Mouse (Mus musculus): ENCODE measurements around the gene Pkig. TPM values are rescaled to one million over a fixed set of nuclear protein-coding genes. Genes with fewer than 3 reads are reported as not detected.
A peak's percentile ranks its signal among the peaks of the same experiment; 100 is the strongest.
"Not testable (repeated sequence)": the region's sequence is repeated elsewhere in the genome, so short reads cannot be mapped to it uniquely, and the experiment has no call there.

Gene Pkig
- 79.3 and 88.5 TPM in 2 replicates for polyA plus RNA-seq (2012; rRNA removed)

GRCm38 (mm10) chr2:163657975-163658886 is at the start of gene Pkig:
Pkig (plus strand) TSS chr2:163658386.
- DNase-seq (ENCODE audit: low read depth) = no peak

- DNase-seq (ENCODE audit: low read depth) = no peak
Observed at GRCm38 (mm10) chr2:163609281-163609975, 48.8 kb upstream of the Pkig start.

DNA sequence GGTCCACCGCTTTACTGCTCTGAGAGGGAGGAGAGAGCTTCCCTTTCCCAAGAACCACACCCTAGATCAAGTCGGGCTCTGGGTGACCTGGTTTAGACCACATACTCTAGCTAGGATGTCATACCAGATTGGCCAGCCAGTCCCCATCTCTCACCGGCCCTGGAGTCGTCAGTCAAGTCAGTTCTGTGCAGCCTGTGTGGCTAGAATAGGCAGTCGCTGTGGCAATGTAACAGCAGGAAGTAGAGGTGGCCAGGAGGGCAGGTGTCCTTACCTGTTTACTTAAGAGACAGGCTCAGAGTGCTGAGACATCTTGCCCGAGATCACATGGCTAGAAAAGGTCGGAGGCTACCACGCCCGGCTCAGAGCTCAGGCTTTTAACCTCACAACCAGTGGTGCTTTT is 47.0 kb upstream of the Pkig start:
- no peak for DNase-seq (ENCODE audit: low read depth)

DNA sequence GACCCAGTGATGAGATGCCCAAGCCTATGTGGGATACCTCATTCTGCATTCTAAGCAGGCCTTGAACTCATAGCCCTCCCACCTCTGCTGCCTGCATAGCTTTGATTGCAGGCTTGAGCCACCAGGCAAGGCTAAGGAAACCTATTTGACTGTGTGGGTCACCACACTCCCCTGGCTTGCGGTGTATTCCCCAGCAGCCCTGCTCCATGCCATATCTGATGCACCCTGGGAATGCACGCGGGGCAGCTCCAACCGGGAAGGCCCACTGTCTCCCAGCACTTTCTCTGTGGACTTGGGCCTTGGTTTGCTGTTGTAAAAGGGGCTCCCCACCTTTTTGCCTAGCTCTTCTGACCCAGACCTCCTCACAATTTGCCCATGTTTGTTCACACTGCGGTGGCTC is 45.0 kb upstream of the Pkig start:
- DNase-seq (ENCODE audit: low read depth) = no peak

DNA sequence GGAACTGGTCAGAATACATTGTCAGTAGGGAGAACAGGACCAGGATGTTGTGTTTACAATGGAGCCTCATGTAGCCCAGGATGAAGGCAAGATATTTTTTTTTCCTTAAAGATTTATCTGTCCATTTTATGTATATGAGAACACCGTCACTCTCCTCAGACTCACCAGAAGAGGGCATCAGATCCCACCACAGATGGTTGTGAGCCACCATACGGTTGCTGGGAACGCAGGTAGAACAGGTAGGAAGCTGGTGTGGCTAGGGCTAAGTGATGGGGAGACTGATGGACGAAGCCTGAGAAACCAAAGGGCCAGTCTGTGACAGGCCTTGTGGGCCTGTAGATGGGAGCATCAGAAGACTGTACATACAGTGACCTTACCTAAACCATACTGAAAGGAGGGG is 44.2 kb upstream of the Pkig start:
- no peak for DNase-seq (ENCODE audit: low read depth)

- no peak for DNase-seq (ENCODE audit: low read depth)
Observed at GRCm38 (mm10) chr2:163615401-163615800, 42.8 kb upstream of the Pkig start.

GRCm38 (mm10) chr2:163615906-163616651 is 42.1 kb upstream of the Pkig start:
- no peak for DNase-seq (ENCODE audit: low read depth)

DNA sequence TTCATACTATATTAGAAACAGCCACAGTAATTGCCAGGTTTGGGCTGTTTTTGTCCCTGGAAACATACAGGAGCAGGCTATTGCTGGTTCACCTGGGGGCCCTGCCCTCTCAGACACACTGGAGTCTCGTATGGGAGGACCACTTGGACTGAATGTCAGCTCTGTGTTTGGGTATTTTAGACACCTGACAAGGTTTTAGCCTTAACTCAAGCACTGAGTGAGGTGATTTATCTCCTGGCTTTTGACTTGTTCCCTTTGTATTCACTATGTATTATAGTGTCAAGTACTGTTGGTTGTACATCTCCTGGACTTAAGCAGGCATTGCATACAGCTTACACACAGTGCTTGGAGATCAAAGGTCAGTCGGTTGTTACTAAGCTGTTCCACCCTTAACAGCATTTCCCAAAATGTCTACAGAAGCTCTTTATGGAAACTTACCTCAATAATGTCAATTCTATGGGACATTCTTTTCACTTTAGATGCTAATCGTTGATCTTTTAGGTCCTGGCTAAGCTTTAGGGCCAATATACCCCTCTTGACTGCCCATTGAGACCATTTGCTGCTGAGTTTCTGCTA is 41.4 kb upstream of the Pkig start:
- DNase-seq (ENCODE audit: low read depth) = no peak

DNA sequence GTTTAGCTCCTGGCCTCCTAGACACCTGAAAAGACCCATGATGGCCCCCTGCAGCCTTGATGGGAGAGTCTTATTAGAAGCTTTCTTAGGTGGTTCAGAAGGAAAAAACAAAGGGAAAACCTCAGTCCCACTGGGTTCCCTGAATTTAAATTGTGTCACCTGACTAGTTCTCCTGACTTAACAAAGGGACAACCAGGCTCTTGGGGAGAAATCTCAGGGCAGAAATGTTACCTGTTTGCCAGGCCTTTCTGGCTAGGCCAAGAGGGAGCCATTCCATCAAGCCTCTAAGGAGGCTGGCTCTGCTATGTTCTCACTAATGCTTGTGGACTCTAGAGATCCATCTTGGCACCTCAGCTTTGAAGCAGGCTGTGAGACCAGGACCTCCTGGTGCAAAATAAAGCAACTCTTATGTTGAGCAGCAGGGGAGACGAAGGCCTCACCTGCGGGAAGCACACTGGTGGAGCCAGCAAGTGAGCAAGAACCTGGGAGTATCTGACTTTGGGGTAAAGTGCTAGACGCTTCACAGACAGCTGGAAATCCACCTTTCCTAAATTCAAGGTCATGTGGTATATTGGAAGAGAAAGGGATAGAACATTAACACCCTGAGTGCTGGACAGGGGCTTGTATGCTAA is 40.8 kb upstream of the Pkig start:
- DNase-seq (ENCODE audit: low read depth) = no peak

DNA sequence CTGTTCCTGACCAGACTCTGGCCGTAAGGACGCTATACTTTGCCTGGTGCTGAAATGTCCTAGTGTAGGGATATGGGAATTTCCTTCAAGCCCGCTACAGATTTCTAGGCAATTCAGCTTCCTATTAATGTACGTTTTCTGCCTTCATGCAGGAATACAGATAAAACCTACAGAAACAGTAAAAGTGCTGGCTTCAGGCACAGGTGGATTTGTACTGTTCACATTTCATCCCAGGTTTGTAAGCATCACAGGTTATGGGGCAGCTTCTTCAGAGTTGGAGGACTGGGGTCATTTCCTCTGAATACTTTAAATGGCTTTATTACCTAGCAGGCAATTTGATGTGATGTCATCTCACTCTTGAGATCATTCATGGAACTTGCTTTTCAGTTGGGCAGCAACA is 40.3 kb upstream of the Pkig start:
- DNase-seq (ENCODE audit: low read depth) = no peak

DNA sequence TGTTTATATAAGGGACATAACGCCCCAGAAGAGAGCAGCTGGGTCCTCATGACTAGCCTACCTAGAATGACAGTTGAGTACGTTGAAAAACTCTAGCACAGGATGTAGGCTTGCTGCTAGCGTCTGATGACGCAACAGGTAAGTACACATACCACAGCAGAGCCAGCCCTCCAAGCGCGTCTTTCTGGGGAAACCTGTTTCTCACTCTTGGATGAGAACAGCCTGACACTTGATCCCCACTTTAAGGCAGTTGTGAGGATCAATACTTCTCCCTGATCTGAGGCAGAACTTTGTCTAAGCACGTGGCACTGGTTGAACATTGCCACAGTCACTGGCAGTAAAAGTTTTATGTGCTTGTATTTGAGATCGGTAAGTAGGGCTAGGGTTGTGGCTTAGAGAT is 37.7 kb upstream of the Pkig start:
- peak; percentile 72 for DNase-seq (ENCODE audit: low read depth)

- not testable (repeated sequence) for DNase-seq (ENCODE audit: low read depth)
Observed at GRCm38 (mm10) chr2:163621401-163621800, 36.8 kb upstream of the Pkig start.

- DNase-seq (ENCODE audit: low read depth) = no peak
Observed at GRCm38 (mm10) chr2:163631223-163631622, 27.0 kb upstream of the Pkig start.

DNA sequence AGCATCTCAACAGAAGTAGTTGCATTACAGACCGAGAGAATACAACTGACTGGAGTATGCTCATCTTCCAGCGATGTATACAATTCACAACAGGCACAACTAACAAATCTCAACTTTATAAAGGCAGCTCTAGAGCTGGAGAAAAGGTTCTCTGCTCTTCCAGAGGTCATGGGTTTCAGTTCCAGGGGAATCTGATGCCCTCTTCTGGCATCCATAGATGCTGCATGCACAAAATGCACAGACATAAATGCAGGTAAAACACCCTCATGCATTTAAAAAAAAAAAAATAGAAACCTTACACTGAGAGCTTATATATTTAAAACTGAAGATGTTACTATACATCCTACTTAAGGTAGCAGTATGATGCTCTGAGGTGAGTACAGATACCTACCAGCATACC is 26.5 kb upstream of the Pkig start:
- no peak for DNase-seq (ENCODE audit: low read depth)

DNA sequence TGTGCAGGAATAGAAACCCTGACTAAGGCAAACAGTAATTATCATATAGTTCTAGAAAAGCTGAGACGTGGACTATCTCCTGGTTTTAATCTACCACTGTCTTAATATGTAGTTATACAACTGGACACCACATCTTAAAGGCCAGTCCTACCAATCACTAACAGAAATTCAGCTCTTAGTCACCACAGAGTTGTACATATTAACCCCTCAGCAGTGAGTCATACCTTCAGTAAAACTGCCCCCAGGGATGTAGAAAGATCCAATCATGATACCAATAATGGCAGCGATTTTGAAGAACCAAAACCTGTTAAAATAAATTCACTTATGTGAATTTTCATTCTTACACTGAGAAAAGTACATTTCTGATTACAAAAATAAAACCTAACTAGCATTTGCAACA is 24.0 kb upstream of the Pkig start:
- no peak for DNase-seq (ENCODE audit: low read depth)

- no peak for DNase-seq (ENCODE audit: low read depth)
Observed at GRCm38 (mm10) chr2:163636057-163636456, 22.1 kb upstream of the Pkig start.

DNA sequence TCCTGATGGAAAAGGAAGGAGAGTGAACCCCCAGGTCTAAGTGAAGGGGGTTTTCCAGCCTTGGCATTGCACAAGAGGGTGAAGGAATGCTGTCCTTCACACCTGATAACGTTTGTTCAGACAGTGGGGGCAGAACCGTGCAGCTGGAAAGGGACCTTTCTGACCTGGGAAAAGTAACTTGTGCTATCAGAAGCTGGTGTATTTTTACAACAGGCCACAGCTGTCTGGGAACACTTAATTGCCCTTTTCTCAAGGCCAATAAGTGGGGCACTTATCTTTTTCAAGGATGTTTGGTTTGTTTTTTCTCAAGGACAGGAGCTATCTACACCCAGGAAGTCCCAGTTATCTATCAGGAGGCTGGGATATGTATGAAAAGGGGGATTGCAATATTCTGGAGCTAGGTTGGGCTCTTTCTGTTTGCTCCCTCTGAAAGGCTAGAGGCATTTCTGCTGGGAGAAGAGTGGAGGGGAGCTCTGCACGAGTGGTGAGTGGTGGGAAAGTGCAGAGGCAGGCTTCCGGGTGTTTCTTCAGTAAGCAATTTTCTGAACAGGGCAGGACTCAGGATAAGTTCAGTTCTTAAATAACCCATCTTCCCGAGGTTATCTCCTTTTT is 20.4 kb upstream of the Pkig start:
- no peak for DNase-seq (ENCODE audit: low read depth)

GRCm38 (mm10) chr2:163640493-163640892 is 17.7 kb upstream of the Pkig start:
- DNase-seq (ENCODE audit: low read depth) = no peak

DNA sequence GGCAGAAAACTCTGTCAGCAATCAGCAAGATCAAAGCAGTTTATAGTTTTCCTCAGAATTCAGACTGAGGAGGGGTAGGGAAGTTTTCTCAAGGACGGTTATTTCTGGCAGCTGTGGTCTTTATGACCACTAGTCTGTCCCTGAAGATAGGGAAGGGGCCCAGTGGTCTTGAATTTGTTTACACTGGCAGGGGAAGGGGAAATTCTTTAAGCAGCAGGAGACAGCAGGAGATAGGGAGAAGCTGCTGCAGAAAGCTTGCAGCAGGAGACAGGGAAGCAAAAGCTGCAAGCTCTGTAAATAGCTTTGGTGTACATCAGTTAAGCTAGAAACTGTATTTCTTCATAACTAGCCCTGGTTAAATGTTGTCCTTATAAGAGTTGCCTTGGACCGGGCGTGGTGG is 16.5 kb upstream of the Pkig start:
- no peak for DNase-seq (ENCODE audit: low read depth)

DNA sequence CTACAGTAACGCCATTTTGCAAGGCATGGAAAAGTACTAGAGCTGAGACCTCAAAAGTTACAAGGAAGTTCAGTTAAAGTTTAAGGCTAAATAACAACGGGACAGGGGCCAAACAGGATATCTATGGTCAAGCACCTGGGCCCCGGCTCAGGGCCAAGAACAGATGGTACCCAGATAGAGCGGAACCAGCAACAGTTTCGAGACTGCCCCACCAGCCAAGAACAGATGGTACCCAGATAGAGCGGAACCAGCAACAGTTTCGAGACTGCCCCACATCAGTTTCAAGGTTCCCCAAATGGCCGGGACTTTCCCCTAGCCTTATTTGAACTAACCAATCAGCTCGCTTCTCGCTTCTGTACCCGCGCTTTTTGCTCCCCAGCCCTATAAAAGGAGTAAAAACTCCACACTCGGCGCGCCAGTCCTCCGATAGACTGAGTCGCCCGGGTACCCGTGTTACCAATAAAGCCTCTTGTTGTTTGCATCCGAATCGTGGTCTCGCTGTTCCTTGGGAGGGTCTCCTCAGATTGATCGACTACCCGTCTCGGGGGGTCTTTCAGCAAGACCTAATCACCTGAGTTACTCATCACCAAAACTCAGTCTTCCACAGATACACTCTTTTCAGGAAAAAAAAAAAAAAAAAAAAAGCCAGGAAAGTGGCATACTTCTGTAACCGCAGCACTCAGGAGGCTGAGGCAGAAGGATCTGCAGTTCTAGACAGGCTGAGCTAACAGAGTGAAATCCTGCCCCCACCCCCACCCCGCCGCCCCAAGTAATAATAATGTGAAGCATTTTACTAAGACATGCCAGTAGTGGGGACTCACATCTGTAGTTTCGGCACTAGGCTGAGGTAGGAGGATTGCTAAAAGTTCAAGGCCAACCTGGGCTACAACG is 15.3 kb upstream of the Pkig start:
- peak; percentile 58 for DNase-seq (ENCODE audit: low read depth)
